Mouse (Mus musculus) layer of hippocampus, adult 11-12 months (tissue): ENCODE measurements at regions not wholly inside any gene's neighbourhood (a gene's known extent, or its start where the extent isn't known, plus 50 kb on each side); places are given as distances from the start of the nearest gene placed in this dataset.
"Not testable (repeated sequence)": the region's sequence is repeated elsewhere in the genome, so short reads cannot be mapped to it uniquely, and the experiment has no call there.

Experiments used
- DNase-seq: peaks from one replicate; pipeline ENCODE4 v3.0.0; 2022; ENCODE audit warnings: low spot score

DNA sequence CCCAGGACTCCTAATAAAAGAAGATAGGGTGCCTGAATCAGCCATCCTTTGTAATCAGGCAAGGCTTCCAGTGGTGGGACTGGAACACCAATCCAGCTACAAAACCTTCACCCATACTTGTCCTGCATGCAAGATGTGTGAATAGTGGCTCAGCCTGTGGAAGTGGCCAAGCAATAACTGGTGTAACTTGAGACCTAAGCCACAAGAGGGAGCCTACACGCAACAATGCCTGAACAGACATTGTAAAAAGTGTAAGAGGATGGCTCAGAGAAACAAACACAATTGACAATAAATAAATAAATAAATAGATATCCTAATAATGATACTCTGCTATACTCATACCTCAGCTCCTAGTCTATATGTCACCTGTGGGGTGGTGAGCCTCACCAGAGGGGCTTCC is 781.5 kb upstream of the Cdh20 start:
- peak; percentile 18 for DNase-seq

DNA sequence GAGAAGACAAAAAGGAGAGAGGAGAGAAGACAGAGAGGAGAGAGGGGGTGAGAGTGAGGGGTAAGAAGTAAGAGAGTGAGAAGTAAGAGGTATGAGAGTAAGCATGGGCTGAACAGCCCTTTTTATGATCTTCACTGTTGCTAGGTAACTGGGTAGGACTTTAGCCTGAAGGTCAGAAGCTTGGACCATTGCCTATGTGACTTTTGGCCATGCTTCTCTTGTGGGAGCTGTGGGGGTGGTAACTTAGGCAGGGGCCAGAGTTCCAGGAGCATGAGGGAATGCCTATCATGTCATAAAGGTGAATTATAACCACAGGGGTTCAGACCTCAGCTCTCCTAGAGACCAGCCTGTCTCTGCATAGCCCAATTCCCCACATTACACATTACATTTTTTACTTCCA is 765.4 kb upstream of the Cdh20 start:
- not testable (repeated sequence) for DNase-seq

DNA sequence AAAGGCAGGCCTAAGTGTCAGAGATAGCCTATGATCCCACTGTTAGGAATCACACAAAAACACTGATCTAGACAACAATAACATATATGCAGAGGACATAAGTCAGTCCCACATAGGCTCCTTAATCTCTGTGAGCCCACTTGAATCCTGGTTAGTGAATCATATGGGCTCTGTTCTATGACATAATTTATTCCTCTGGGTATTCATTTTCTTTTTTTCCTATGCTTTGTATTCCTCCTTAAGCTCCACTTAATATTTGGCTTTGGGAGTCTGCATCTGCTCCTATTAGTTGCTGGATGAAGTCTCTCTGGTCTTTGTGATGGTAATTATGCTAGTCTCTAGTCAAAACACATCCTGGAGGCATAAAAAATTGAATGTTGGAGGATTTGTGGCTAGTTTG is 738.7 kb upstream of the Cdh20 start:
- DNase-seq = no peak

DNA sequence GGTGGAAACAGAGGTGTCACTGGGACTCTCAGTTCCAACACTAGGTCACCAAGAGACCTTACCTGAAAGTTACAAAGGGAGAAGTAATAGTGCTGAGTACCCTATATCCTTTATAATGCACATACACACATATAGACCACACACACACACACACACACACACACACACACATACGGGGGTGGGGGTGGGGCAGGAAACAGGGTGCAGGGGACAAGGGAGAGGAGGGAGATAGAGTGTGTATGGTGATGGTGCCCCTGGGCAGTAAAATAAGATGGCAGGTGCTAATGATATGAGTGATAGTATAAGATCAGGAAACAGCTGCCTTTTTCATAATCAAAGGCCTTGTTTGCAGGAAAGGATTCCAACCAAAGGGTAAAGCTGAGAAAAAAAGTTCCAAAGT is 719.9 kb upstream of the Cdh20 start:
- DNase-seq = no peak

DNA sequence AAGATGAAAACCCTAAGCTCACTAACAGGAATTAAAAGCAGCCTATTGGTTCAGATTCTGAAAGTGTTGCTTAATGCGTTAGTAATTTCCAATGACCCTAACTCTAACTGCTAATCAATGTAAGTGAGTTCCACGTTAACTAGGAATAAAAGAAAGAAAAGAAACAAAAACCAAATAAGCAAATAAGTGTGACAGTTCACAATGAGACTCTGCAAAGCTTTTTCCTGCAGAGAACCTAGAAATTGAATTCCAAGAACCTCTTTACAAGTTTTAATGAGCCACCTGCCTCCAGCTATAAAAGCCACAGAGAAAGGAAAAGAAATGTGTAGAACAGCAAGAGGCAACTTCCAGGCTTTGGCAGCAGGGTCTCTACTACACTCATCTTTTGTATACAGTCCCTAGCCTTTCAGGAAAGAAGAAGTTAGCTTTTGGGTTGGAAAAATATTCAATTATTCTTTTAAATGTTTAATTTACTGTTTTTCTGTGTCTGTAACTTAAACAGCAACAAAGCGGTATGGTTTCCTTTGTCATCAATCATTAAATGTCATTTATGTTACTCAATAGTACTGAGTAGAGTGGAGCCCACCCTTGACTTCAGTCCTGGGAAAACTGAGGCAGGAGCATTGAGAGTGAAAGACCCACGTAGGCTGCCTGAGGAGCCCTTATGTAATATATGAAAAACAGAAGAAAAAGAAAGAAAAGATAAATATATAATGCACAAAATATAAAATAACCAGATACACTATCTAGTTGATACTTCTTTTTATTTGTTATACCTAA is 719.0 kb upstream of the Cdh20 start:
- no peak for DNase-seq
